Mouse (Mus musculus): ENCODE measurements around the gene Them4. TPM values are rescaled to one million over a fixed set of nuclear protein-coding genes. Genes with fewer than 3 reads are reported as not detected.
A peak's percentile ranks its signal among the peaks of the same experiment; 100 is the strongest.

Gene Them4
- total RNA-seq, 2 experiments from 2014 or later, result 6.6 to 6.8 TPM

GRCm38 (mm10) chr3:94366761-94367160 is 56.9 kb downstream of the Them4 start:
- DNase-seq (ENCODE audit: low spot score in 2 of 2), result peak; percentile 42 to 54

- no peak for DNase-seq (ENCODE audit: low spot score in 2 of 2)
Measured at GRCm38 (mm10) chr3:94367511-94367910, 57.6 kb downstream of the Them4 start.

- DNase-seq (ENCODE audit: low spot score in 2 of 2), result no peak
Measured at GRCm38 (mm10) chr3:94368631-94369030, 58.7 kb downstream of the Them4 start.

GRCm38 (mm10) chr3:94369709-94370108 is 59.8 kb downstream of the Them4 start:
- no peak for DNase-seq (ENCODE audit: low spot score in 2 of 2)

GRCm38 (mm10) chr3:94371637-94372036 is 61.7 kb downstream of the Them4 start:
- peak; percentile 49 to 69 for DNase-seq (ENCODE audit: low spot score in 2 of 2)

- DNase-seq (ENCODE audit: low spot score in 2 of 2), result no peak
Measured at GRCm38 (mm10) chr3:94372038-94372437, 62.1 kb downstream of the Them4 start.

- no peak for DNase-seq (ENCODE audit: low spot score in 2 of 2)
Measured at GRCm38 (mm10) chr3:94372641-94373040, 62.8 kb downstream of the Them4 start, which contains the start of gene Rorc. Rorc (plus strand) TSS chr3:94372794.

- DNase-seq (ENCODE audit: low spot score in 2 of 2), result no peak
Measured at GRCm38 (mm10) chr3:94373090-94373489, 63.2 kb downstream of the Them4 start.

- peak; percentile 31 to 45 for DNase-seq (ENCODE audit: low spot score in 2 of 2)
Measured at GRCm38 (mm10) chr3:94373597-94374011, 63.7 kb downstream of the Them4 start.

- no peak for DNase-seq (ENCODE audit: low spot score in 2 of 2)
Measured at GRCm38 (mm10) chr3:94374636-94375035, 64.7 kb downstream of the Them4 start.

- no peak for DNase-seq (ENCODE audit: low spot score in 2 of 2)
Measured at GRCm38 (mm10) chr3:94375146-94375545, 65.3 kb downstream of the Them4 start.

GRCm38 (mm10) chr3:94375861-94376260 is 66.0 kb downstream of the Them4 start:
- DNase-seq (ENCODE audit: low spot score in 2 of 2), result no peak

- no peak for DNase-seq (ENCODE audit: low spot score in 2 of 2)
Measured at GRCm38 (mm10) chr3:94377028-94377923, 67.4 kb downstream of the Them4 start.

- no peak for DNase-seq (ENCODE audit: low spot score in 2 of 2)
Measured at GRCm38 (mm10) chr3:94379831-94380510, 70.1 kb downstream of the Them4 start.

Other genes with a start within 250 kb of the Them4 start
- gene Gm10697, start 237.4 kb upstream of the Them4 start, total RNA-seq (2021), result not detected
- not detected for gene Gm10696, start 131.9 kb upstream of the Them4 start, total RNA-seq (2021)
- not detected for gene Gm5286, start 113.4 kb upstream of the Them4 start, total RNA-seq (2021)
- gene Gm4778, start 46.1 kb upstream of the Them4 start, total RNA-seq (2021), result not detected
- gene Them5, start 32.0 kb downstream of the Them4 start, total RNA-seq (2021), result under 1 TPM in 1 of 2 experiments, not detected in 1; 0.21 TPM
- gene C2cd4d, start 52.3 kb downstream of the Them4 start, total RNA-seq (2021), result under 1 TPM; 0.47 to 0.64 TPM
- 10 to 100 TPM; 21.5 to 22.9 TPM for gene Rorc, start 62.7 kb downstream of the Them4 start, total RNA-seq (2021)
- gene Lingo4, start 88.4 kb downstream of the Them4 start, total RNA-seq (2021), result under 1 TPM; 0.34 to 0.39 TPM
- 10 to 100 TPM; 11.0 to 14.0 TPM for gene Tdrkh, start 103.2 kb downstream of the Them4 start, total RNA-seq (2021)
- 10 to 100 TPM; 51.7 to 53.1 TPM for gene Mrpl9, start 133.2 kb downstream of the Them4 start, total RNA-seq (2021)
- not detected for gene Oaz3, start 133.8 kb downstream of the Them4 start, total RNA-seq (2021)
- gene Celf3, start 168.2 kb downstream of the Them4 start, total RNA-seq (2021), result under 1 TPM in 1 of 2 experiments, not detected in 1; 0.27 TPM
- gene Riiad1, start 170.3 kb downstream of the Them4 start, total RNA-seq (2021), result 1 to 10 TPM; 6.1 to 8.0 TPM